Mouse (Mus musculus): ENCODE measurements at regions not wholly inside any gene's neighbourhood (a gene's known extent, or its start where the extent isn't known, plus 50 kb on each side); places are given as distances from the start of the nearest gene placed in this dataset.

GRCm38 (mm10) chr8:30921451-30921850, 2507.1 kb upstream of the 5930422O12Rik start:
- WGBS, result 95% methylated on average over 12 of the region's 12 CpGs
- DNase-seq, result no peak
- Histone ChIP-seq H3K36me3 (ENCODE audit: control insufficient read depth, insufficient read depth, low read length) (no peaks in the 10 kb centered on the region), H3K27me3 (ENCODE audit: control insufficient read depth, insufficient read depth, low read length) (no peaks in the 10 kb centered on the region), H3K4me1 (replicated peaks; ENCODE audit: control insufficient read depth, insufficient read depth, low read length) (no peaks in the 10 kb centered on the region), H3K27ac (ENCODE audit: control insufficient read depth, insufficient read depth, low read length) (no peak overlapping the region), H3K4me3 (ENCODE audit: control insufficient read depth, insufficient read depth, low read length) (no peak overlapping the region)
- TF ChIP-seq CTCF (IDR thresholded peaks at IDR 0.05; ENCODE audit: borderline replicate concordance, control insufficient read depth, extremely low read depth, insufficient read depth, low read length, poor library complexity), result no peak
- no peak for TF ChIP-seq POLR2A (IDR thresholded peaks at IDR 0.05; ENCODE audit: control insufficient read depth, extremely low read depth, insufficient read depth, low read length, poor library complexity)

- TF ChIP-seq POLR2A (IDR thresholded peaks at IDR 0.05; ENCODE audit: control insufficient read depth, extremely low read depth, insufficient read depth, low read length, poor library complexity) (no peak), CTCF (IDR thresholded peaks at IDR 0.05; ENCODE audit: borderline replicate concordance, control insufficient read depth, extremely low read depth, insufficient read depth, low read length, poor library complexity) (no peak)
- H3K27ac ChIP-seq (ENCODE audit: control insufficient read depth, insufficient read depth, low read length), result no peak overlapping the region
- no peak overlapping the region for H3K4me3 ChIP-seq (ENCODE audit: control insufficient read depth, insufficient read depth, low read length)
- no peaks in the 10 kb centered on the region for H3K36me3 ChIP-seq (ENCODE audit: control insufficient read depth, insufficient read depth, low read length)
- WGBS, result 45% methylated on average over 18 of the region's 18 CpGs
- no peaks in the 10 kb centered on the region for H3K4me1 ChIP-seq (replicated peaks; ENCODE audit: control insufficient read depth, insufficient read depth, low read length)
- DNase-seq, result no peak
- no peaks in the 10 kb centered on the region for H3K27me3 ChIP-seq (ENCODE audit: control insufficient read depth, insufficient read depth, low read length)
Observed at GRCm38 (mm10) chr8:30923301-30924159, 2505.0 kb upstream of the 5930422O12Rik start.

- Histone ChIP-seq H3K4me3 (ENCODE audit: control insufficient read depth, insufficient read depth, low read length) (no peak overlapping the region), H3K4me1 (replicated peaks; ENCODE audit: control insufficient read depth, insufficient read depth, low read length) (no peaks in the 10 kb centered on the region), H3K27me3 (ENCODE audit: control insufficient read depth, insufficient read depth, low read length) (no peaks in the 10 kb centered on the region), H3K27ac (ENCODE audit: control insufficient read depth, insufficient read depth, low read length) (no peak overlapping the region), H3K36me3 (ENCODE audit: control insufficient read depth, insufficient read depth, low read length) (no peaks in the 10 kb centered on the region)
- DNase-seq, result no peak
- 42% methylated on average over 5 of the region's 5 CpGs for WGBS
- TF ChIP-seq CTCF (IDR thresholded peaks at IDR 0.05; ENCODE audit: borderline replicate concordance, control insufficient read depth, extremely low read depth, insufficient read depth, low read length, poor library complexity) (no peak), POLR2A (IDR thresholded peaks at IDR 0.05; ENCODE audit: control insufficient read depth, extremely low read depth, insufficient read depth, low read length, poor library complexity) (no peak)
Observed at GRCm38 (mm10) chr8:30924160-30924534, 2504.4 kb upstream of the 5930422O12Rik start.

GRCm38 (mm10) chr8:30924656-30925055, 2503.9 kb upstream of the 5930422O12Rik start:
- WGBS, result 72% methylated on average over 6 of the region's 6 CpGs
- H3K27me3 ChIP-seq (ENCODE audit: control insufficient read depth, insufficient read depth, low read length), result no peaks in the 10 kb centered on the region
- TF ChIP-seq CTCF (IDR thresholded peaks at IDR 0.05; ENCODE audit: borderline replicate concordance, control insufficient read depth, extremely low read depth, insufficient read depth, low read length, poor library complexity), result no peak
- no peak for TF ChIP-seq POLR2A (IDR thresholded peaks at IDR 0.05; ENCODE audit: control insufficient read depth, extremely low read depth, insufficient read depth, low read length, poor library complexity)
- DNase-seq, result no peak
- H3K36me3 ChIP-seq (ENCODE audit: control insufficient read depth, insufficient read depth, low read length), result no peaks in the 10 kb centered on the region
- H3K27ac ChIP-seq (ENCODE audit: control insufficient read depth, insufficient read depth, low read length), result no peak overlapping the region
- no peaks in the 10 kb centered on the region for H3K4me1 ChIP-seq (replicated peaks; ENCODE audit: control insufficient read depth, insufficient read depth, low read length)
- no peak overlapping the region for H3K4me3 ChIP-seq (ENCODE audit: control insufficient read depth, insufficient read depth, low read length)

GRCm38 (mm10) chr8:30937449-30938075, 2490.9 kb upstream of the 5930422O12Rik start:
- Histone ChIP-seq H3K4me3 (ENCODE audit: control insufficient read depth, insufficient read depth, low read length) (no peak overlapping the region), H3K4me1 (replicated peaks; ENCODE audit: control insufficient read depth, insufficient read depth, low read length) (no peaks in the 10 kb centered on the region), H3K27ac (ENCODE audit: control insufficient read depth, insufficient read depth, low read length) (no peak overlapping the region), H3K27me3 (ENCODE audit: control insufficient read depth, insufficient read depth, low read length) (no peaks in the 10 kb centered on the region), H3K36me3 (ENCODE audit: control insufficient read depth, insufficient read depth, low read length) (no peaks in the 10 kb centered on the region)
- no peak for DNase-seq
- 91% methylated on average over 4 of the region's 4 CpGs for WGBS
- TF ChIP-seq CTCF (IDR thresholded peaks at IDR 0.05; ENCODE audit: borderline replicate concordance, control insufficient read depth, extremely low read depth, insufficient read depth, low read length, poor library complexity) (no peak), POLR2A (IDR thresholded peaks at IDR 0.05; ENCODE audit: control insufficient read depth, extremely low read depth, insufficient read depth, low read length, poor library complexity) (no peak)

- TF ChIP-seq POLR2A (IDR thresholded peaks at IDR 0.05; ENCODE audit: control insufficient read depth, extremely low read depth, insufficient read depth, low read length, poor library complexity), result no peak
- TF ChIP-seq CTCF (IDR thresholded peaks at IDR 0.05; ENCODE audit: borderline replicate concordance, control insufficient read depth, extremely low read depth, insufficient read depth, low read length, poor library complexity), result no peak
- Histone ChIP-seq H3K4me3 (ENCODE audit: control insufficient read depth, insufficient read depth, low read length) (no peak overlapping the region), H3K36me3 (ENCODE audit: control insufficient read depth, insufficient read depth, low read length) (no peaks in the 10 kb centered on the region), H3K4me1 (replicated peaks; ENCODE audit: control insufficient read depth, insufficient read depth, low read length) (no peaks in the 10 kb centered on the region), H3K27ac (ENCODE audit: control insufficient read depth, insufficient read depth, low read length) (no peak overlapping the region), H3K27me3 (ENCODE audit: control insufficient read depth, insufficient read depth, low read length) (no peaks in the 10 kb centered on the region)
- no peak for DNase-seq
- WGBS, result 57% methylated on average over 4 of the region's 4 CpGs
Observed at GRCm38 (mm10) chr8:30940901-30941300, 2487.6 kb upstream of the 5930422O12Rik start.
